Comparison of ENCODE assay signal across 8 mouse cellular contexts in genomic region chr5:77228986-77229385, GRCm38 (mm10). TPM values are rescaled to one million over a fixed set of nuclear protein-coding genes. Genes with fewer than 3 reads are reported as not detected.
DNase-seq lines count a peak whose midpoint lies in the region; ATAC-seq lines count a peak whose summit lies in the region.

No protein-coding gene starts in this region.

- peak; percentile 20 for DNase-seq in heart, adult 8-10 months (ENCODE audit: low spot score)
- no peak for DNase-seq in heart, adult 9 months (ENCODE audit: low spot score in 2 of 2)
- DNase-seq in 3T3-L1 (ENCODE audit: low read depth, low spot score), result peak; percentile 75
- DNase-seq in ZHBTc4 (ENCODE audit: low read depth, low spot score), result peak; percentile 69
- peak; percentile 81 for DNase-seq in retina, embryonic 14.5 days (ENCODE audit: low spot score)
- DNase-seq in spleen, postnatal 4 days (ENCODE audit: low spot score in 2 of 2), result no peak
- DNase-seq in ovary, postnatal 10 days (ENCODE audit: low spot score), result no peak

- WGBS in hindbrain, embryonic 16.5 days, result 33% methylated on average over 1 of the region's 1 CpGs

- H3K4me3 ChIP-seq in hindbrain, embryonic 16.5 days (ENCODE audit: low read length), result no peak overlapping the region

- H3K9me3 ChIP-seq in hindbrain, embryonic 16.5 days (ENCODE audit: control insufficient read depth, low read length), result no peaks in the 10 kb centered on the region

- H3K9ac ChIP-seq in hindbrain, embryonic 16.5 days (ENCODE audit: low read depth, low read length), result no peak overlapping the region

- H3K36me3 ChIP-seq in hindbrain, embryonic 16.5 days (ENCODE audit: control insufficient read depth, insufficient read depth, low read length), result no peaks in the 10 kb centered on the region

- H3K27me3 ChIP-seq in hindbrain, embryonic 16.5 days (replicated peaks; ENCODE audit: control insufficient read depth, insufficient read depth, low read length), result no peaks in the 10 kb centered on the region

- H3K4me2 ChIP-seq in hindbrain, embryonic 16.5 days (ENCODE audit: low read length), result no peak overlapping the region

- peak; percentile 81 for ATAC-seq in hindbrain, embryonic 16.5 days

- H3K4me1 ChIP-seq in hindbrain, embryonic 16.5 days (ENCODE audit: control insufficient read depth, insufficient read depth, low read depth, low read length), result no peaks in the 10 kb centered on the region

- H3K27ac ChIP-seq in hindbrain, embryonic 16.5 days (ENCODE audit: low read depth, low read length), result no peak overlapping the region

RNA-seq across cellular contexts. Expression of gene Spink2, which starts 17.7 kb away (rescaled TPM):
- not detected for total RNA-seq in heart, adult 8-10 months (2022)
- polyA plus RNA-seq in hindbrain, embryonic 16.5 days (2015; fragmentation: Nextera tagmentation; extraction: Ambion mirVana), result 0.80 and 1.5 TPM in 2 replicates

RNA-seq across cellular contexts. Expression of gene Rest, which starts 36.3 kb away (rescaled TPM):
- total RNA-seq in heart, adult 8-10 months (2022), result 10 to 100 TPM; 13.2 to 14.9 (median 14.3) TPM
- 5.9 and 6.9 TPM in 2 replicates for polyA plus RNA-seq in hindbrain, embryonic 16.5 days (2015; fragmentation: Nextera tagmentation; extraction: Ambion mirVana)

Comparison
In these comparisons a context has a peak if more than half of its experiments do, and no peak if none do; other contexts are left out.
1. DNase-seq: peak in heart, adult 8-10 months (single experiment), 3T3-L1 (single experiment), ZHBTc4 (single experiment) and retina, embryonic 14.5 days (single experiment); none in heart, adult 9 months (0 of 2), spleen, postnatal 4 days (0 of 2) and ovary, postnatal 10 days (single experiment).